8 mouse cellular contexts compared by ENCODE assay signal in the genomic region with DNA sequence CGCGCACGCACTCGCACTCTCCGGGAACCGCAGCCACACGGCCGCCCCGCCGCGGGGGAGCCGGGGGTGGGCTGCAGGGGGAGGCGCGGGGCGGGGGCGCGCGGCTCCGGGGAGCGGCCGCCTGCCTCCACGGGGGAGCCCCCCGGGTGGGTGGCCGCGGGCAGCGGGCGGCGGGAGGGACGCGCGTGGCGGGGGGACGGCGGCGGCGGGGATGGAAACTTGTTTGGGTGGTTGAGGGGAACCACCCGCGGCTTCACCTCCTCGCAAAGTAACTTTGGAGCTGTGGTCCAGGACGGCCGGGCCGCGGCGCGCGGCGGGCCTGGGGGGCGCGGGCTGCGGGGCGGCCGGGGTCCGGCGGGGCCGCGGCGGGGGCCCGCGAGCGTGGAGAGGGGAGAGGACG. TPM values are rescaled to one million over a fixed set of nuclear protein-coding genes. Genes with fewer than 3 reads are reported as not detected.
DNase-seq lines count a peak whose midpoint lies in the region; ATAC-seq and TF ChIP-seq lines count a peak whose summit lies in the region.

No protein-coding gene starts in this region.

- H3K9me3 ChIP-seq in heart, embryonic 15.5 days (replicated peaks): no peaks in the 10 kb centered on the region
- no peaks in the 10 kb centered on the region for H3K9me3 ChIP-seq in hindbrain, embryonic 14.5 days (ENCODE audit: control insufficient read depth, low read length)
- no peaks in the 10 kb centered on the region for H3K9me3 ChIP-seq in midbrain, embryonic 12.5 days

- peak overlapping the region; percentile 64 for H3K4me2 ChIP-seq in heart, embryonic 15.5 days
- H3K4me2 ChIP-seq in hindbrain, embryonic 14.5 days (replicated peaks): peak overlapping the region; percentile 77
- peak overlapping the region; percentile 88 for H3K4me2 ChIP-seq in midbrain, embryonic 12.5 days (replicated peaks)

- TF ChIP-seq CTCF in Patski (IDR thresholded peaks at IDR 0.05): no peak

- ATAC-seq in heart, embryonic 15.5 days (replicated peaks; ENCODE audit: insufficient number of reproducible peaks, insufficient read depth, low FRiP score, low read depth): peak; percentile 10
- peak; percentile 1 for ATAC-seq in Patski
- no peak; the same call in 1 of the 2 replicates for ATAC-seq in hindbrain, embryonic 14.5 days (ENCODE audit: low FRiP score)
- ATAC-seq in midbrain, embryonic 12.5 days (ENCODE audit: low FRiP score, low read depth): peak; percentile 14

- H3K4me3 ChIP-seq in heart, embryonic 15.5 days: peak overlapping the region; percentile 96
- H3K4me3 ChIP-seq in hindbrain, embryonic 14.5 days (replicated peaks; ENCODE audit: low read length): peak overlapping the region; percentile 94
- H3K4me3 ChIP-seq in midbrain, embryonic 12.5 days: peak overlapping the region; percentile 97

- H3K9ac ChIP-seq in heart, embryonic 15.5 days: peak overlapping the region; percentile 94
- peak overlapping the region; percentile 83 for H3K9ac ChIP-seq in hindbrain, embryonic 14.5 days
- peak overlapping the region; percentile 95 for H3K9ac ChIP-seq in midbrain, embryonic 12.5 days (replicated peaks)

- H3K27ac ChIP-seq in heart, embryonic 15.5 days: peak overlapping the region; percentile 97
- H3K27ac ChIP-seq in hindbrain, embryonic 14.5 days: peak overlapping the region; percentile 93
- peak overlapping the region; percentile 97 for H3K27ac ChIP-seq in midbrain, embryonic 12.5 days (replicated peaks)

- peaks cover 22% of the 10 kb centered on the region for H3K4me1 ChIP-seq in heart, embryonic 15.5 days (replicated peaks)
- H3K4me1 ChIP-seq in hindbrain, embryonic 14.5 days (replicated peaks; ENCODE audit: control insufficient read depth, insufficient read depth, low read length): peaks cover 44% of the 10 kb centered on the region
- peaks cover 26% of the 10 kb centered on the region for H3K4me1 ChIP-seq in midbrain, embryonic 12.5 days

- DNase-seq in heart, adult 9 months (ENCODE audit: low spot score in 2 of 2): no peak
- no peak for DNase-seq in Patski (ENCODE audit: low read depth, low spot score)
- no peak for DNase-seq in hindbrain, embryonic 14.5 days (ENCODE audit: low spot score)
- no peak for DNase-seq in urinary bladder, adult 18-20 months (ENCODE audit: low spot score in 2 of 2)
- DNase-seq in right cerebral cortex, adult 18-20 months: no peak
- no peak for DNase-seq in ovary, postnatal 36 days (ENCODE audit: low spot score)

- H3K27me3 ChIP-seq in heart, embryonic 15.5 days: no peaks in the 10 kb centered on the region
- H3K27me3 ChIP-seq in Patski: no peaks in the 10 kb centered on the region
- H3K27me3 ChIP-seq in hindbrain, embryonic 14.5 days (ENCODE audit: control insufficient read depth, insufficient read depth, low read length): no peaks in the 10 kb centered on the region
- H3K27me3 ChIP-seq in midbrain, embryonic 12.5 days: no peaks in the 10 kb centered on the region

- POLR2A ChIA-PET in Patski (lab: Charles Lee): interaction anchor here (1.4 kb wide), 1 partner anchor 420 kb away, joined by 5 read pairs; no protein-coding TSS in a partner anchor

- 0% methylated on average over 17 of the region's 61 CpGs for WGBS in heart, embryonic 15.5 days
- WGBS in hindbrain, embryonic 14.5 days: under 1% methylated on average over 38 of the region's 61 CpGs
- WGBS in midbrain, embryonic 12.5 days: 1% methylated on average over 46 of the region's 61 CpGs

- no peaks in the 10 kb centered on the region for H3K36me3 ChIP-seq in heart, embryonic 15.5 days
- no peaks in the 10 kb centered on the region for H3K36me3 ChIP-seq in hindbrain, embryonic 14.5 days (replicated peaks; ENCODE audit: control insufficient read depth, insufficient read depth)
- no peaks in the 10 kb centered on the region for H3K36me3 ChIP-seq in midbrain, embryonic 12.5 days

- in situ Hi-C loops in Patski (cut with MboI; ENCODE audit: low pct_unique_long_range_greater_than_20kb): no loop called here

- CTCF ChIA-PET in Patski (lab: Charles Lee): no interaction called here

RNA-seq across cellular contexts. Expression of gene Ssbp2, which starts 1.2 kb away (rescaled TPM):
- polyA plus RNA-seq in heart, embryonic 15.5 days (2015; fragmentation: Nextera tagmentation; extraction: Ambion mirVana): 96.8 and 100 TPM in 2 replicates
- 91.1 TPM for polyA plus RNA-seq in Patski (2021)
- polyA plus RNA-seq in hindbrain, embryonic 14.5 days (2014; fragmentation: Nextera tagmentation; extraction: Ambion mirVana): 204 and 220 TPM in 2 replicates
- 169 and 179 TPM in 2 replicates for polyA plus RNA-seq in midbrain, embryonic 12.5 days (2016; fragmentation: Nextera tagmentation; extraction: Ambion mirVana)
